Mouse (Mus musculus): Measurements from ENCODE around the gene Col1a1. TPM values are rescaled to one million over a fixed set of nuclear protein-coding genes. Genes with fewer than 3 reads are reported as not detected.

The Col1a1 gene
- polyA plus RNA-seq, 1 experiment from 2014 or later, result 595 TPM

- peaks cover 71% of the 10 kb centered on the region for H3K4me1 ChIP-seq
- no peaks in the 10 kb centered on the region for H3K27me3 ChIP-seq (replicated peaks)
- H3K4me3 ChIP-seq, result peak overlapping the region; percentile 94
- peak; percentile 47; the same call in 1 of the 2 replicates for ATAC-seq (ENCODE audit: extremely low read depth, insufficient number of reproducible peaks, low FRiP score, low TSS enrichment)
- H3K4me2 ChIP-seq, result peak overlapping the region; percentile 100
- H3K36me3 ChIP-seq, result no peaks in the 10 kb centered on the region
- no peaks in the 10 kb centered on the region for H3K9me3 ChIP-seq
- H3K27ac ChIP-seq (replicated peaks), result peak overlapping the region; percentile 95
- WGBS, result 1% methylated on average over 12 of the region's 12 CpGs
- peak overlapping the region; percentile 98 for H3K9ac ChIP-seq
These were observed 53.6 kb downstream of the Col1a1 start for GRCm38 (mm10) chr11:94989562-94990017.

GRCm38 (mm10) chr11:94990102-94990748, 54.2 kb downstream of the Col1a1 start:
- peak overlapping the region; percentile 95 for H3K27ac ChIP-seq (replicated peaks)
- H3K9ac ChIP-seq, result peak overlapping the region; percentile 98
- H3K36me3 ChIP-seq, result peaks cover 5% of the 10 kb centered on the region
- no peak for ATAC-seq (ENCODE audit: extremely low read depth, insufficient number of reproducible peaks, low FRiP score, low TSS enrichment)
- H3K4me1 ChIP-seq, result peaks cover 74% of the 10 kb centered on the region
- peak overlapping the region; percentile 94 for H3K4me3 ChIP-seq
- no peaks in the 10 kb centered on the region for H3K9me3 ChIP-seq
- H3K4me2 ChIP-seq, result peak overlapping the region; percentile 100
- 50% methylated on average over 6 of the region's 6 CpGs for WGBS
- no peaks in the 10 kb centered on the region for H3K27me3 ChIP-seq (replicated peaks)

GRCm38 (mm10) chr11:94990749-94991577, 54.9 kb downstream of the Col1a1 start, which contains the start of gene Ppp1r9b:
Gene Ppp1r9b, plus strand, starts transcription at chr11:94991035.
- Histone ChIP-seq H3K36me3 (peaks cover 12% of the 10 kb centered on the region), H3K9ac (peak within 1 kb of the TSS; percentile 98), H3K9me3 (no peaks in the 10 kb centered on the region), H3K4me1 (peaks cover 78% of the 10 kb centered on the region), H3K4me2 (peak within 1 kb of the TSS; percentile 100), H3K27ac (replicated peaks) (peak within 1 kb of the TSS; percentile 95), H3K4me3 (peak within 1 kb of the TSS; percentile 94), H3K27me3 (replicated peaks) (no peaks in the 10 kb centered on the region)
- ATAC-seq (ENCODE audit: extremely low read depth, insufficient number of reproducible peaks, low FRiP score, low TSS enrichment), result peak; percentile 61
- under 1% methylated on average over 62 of the region's 69 CpGs for WGBS

GRCm38 (mm10) chr11:94991641-94992479, 55.8 kb downstream of the Col1a1 start:
- Histone ChIP-seq H3K27ac (replicated peaks) (peak overlapping the region; percentile 95), H3K9ac (peak overlapping the region; percentile 98), H3K4me1 (peaks cover 83% of the 10 kb centered on the region), H3K4me2 (peak overlapping the region; percentile 100), H3K9me3 (no peaks in the 10 kb centered on the region), H3K27me3 (replicated peaks) (no peaks in the 10 kb centered on the region), H3K4me3 (peak overlapping the region; percentile 94), H3K36me3 (peaks cover 21% of the 10 kb centered on the region)
- ATAC-seq (ENCODE audit: extremely low read depth, insufficient number of reproducible peaks, low FRiP score, low TSS enrichment), result no peak
- WGBS, result under 1% methylated on average over 98 of the region's 99 CpGs

GRCm38 (mm10) chr11:94992480-94992753, 56.4 kb downstream of the Col1a1 start:
- Histone ChIP-seq H3K27ac (replicated peaks) (peak overlapping the region; percentile 95), H3K4me2 (peak overlapping the region; percentile 100), H3K9me3 (no peaks in the 10 kb centered on the region), H3K36me3 (peaks cover 27% of the 10 kb centered on the region), H3K9ac (peak overlapping the region; percentile 98), H3K27me3 (replicated peaks) (no peaks in the 10 kb centered on the region), H3K4me3 (peak overlapping the region; percentile 94), H3K4me1 (peaks cover 83% of the 10 kb centered on the region)
- no peak for ATAC-seq (ENCODE audit: extremely low read depth, insufficient number of reproducible peaks, low FRiP score, low TSS enrichment)
- WGBS, result under 1% methylated on average over 20 of the region's 20 CpGs

GRCm38 (mm10) chr11:94992754-94993606, 57.0 kb downstream of the Col1a1 start:
- Histone ChIP-seq H3K27me3 (replicated peaks) (no peaks in the 10 kb centered on the region), H3K4me2 (peak overlapping the region; percentile 100), H3K36me3 (peaks cover 32% of the 10 kb centered on the region), H3K27ac (replicated peaks) (peak overlapping the region; percentile 95), H3K9me3 (no peaks in the 10 kb centered on the region), H3K9ac (peak overlapping the region; percentile 98), H3K4me1 (peaks cover 83% of the 10 kb centered on the region), H3K4me3 (peak overlapping the region; percentile 94)
- peak; percentile 11; the same call in 1 of the 2 replicates for ATAC-seq (ENCODE audit: extremely low read depth, insufficient number of reproducible peaks, low FRiP score, low TSS enrichment)
- 4% methylated on average over 22 of the region's 22 CpGs for WGBS

GRCm38 (mm10) chr11:94994208-94994814, 58.3 kb downstream of the Col1a1 start:
- H3K4me2 ChIP-seq, result peak overlapping the region; percentile 100
- peaks cover 73% of the 10 kb centered on the region for H3K4me1 ChIP-seq
- no peaks in the 10 kb centered on the region for H3K27me3 ChIP-seq (replicated peaks)
- no peaks in the 10 kb centered on the region for H3K9me3 ChIP-seq
- no peak for ATAC-seq (ENCODE audit: extremely low read depth, insufficient number of reproducible peaks, low FRiP score, low TSS enrichment)
- H3K36me3 ChIP-seq, result peaks cover 45% of the 10 kb centered on the region
- peak overlapping the region; percentile 98 for H3K9ac ChIP-seq
- WGBS, result 24% methylated on average over 10 of the region's 10 CpGs
- peak overlapping the region; percentile 95 for H3K27ac ChIP-seq (replicated peaks)
- peak overlapping the region; percentile 94 for H3K4me3 ChIP-seq

GRCm38 (mm10) chr11:94994947-94995772, 59.1 kb downstream of the Col1a1 start:
- Histone ChIP-seq H3K9ac (peak overlapping the region; percentile 98), H3K4me1 (peaks cover 72% of the 10 kb centered on the region), H3K36me3 (peaks cover 54% of the 10 kb centered on the region), H3K27ac (replicated peaks) (peak overlapping the region; percentile 95; the same call in 1 of the 2 replicates), H3K4me2 (peak overlapping the region; percentile 100), H3K4me3 (peak overlapping the region; percentile 94), H3K27me3 (replicated peaks) (no peaks in the 10 kb centered on the region), H3K9me3 (no peaks in the 10 kb centered on the region)
- WGBS, result 79% methylated on average over 11 of the region's 11 CpGs
- ATAC-seq (ENCODE audit: extremely low read depth, insufficient number of reproducible peaks, low FRiP score, low TSS enrichment), result no peak

- no peaks in the 10 kb centered on the region for H3K9me3 ChIP-seq
- H3K4me2 ChIP-seq, result peak overlapping the region; percentile 100
- H3K9ac ChIP-seq, result peak overlapping the region; percentile 98
- peaks cover 63% of the 10 kb centered on the region for H3K36me3 ChIP-seq
- H3K4me1 ChIP-seq, result peaks cover 76% of the 10 kb centered on the region
- 81% methylated on average over 8 of the region's 8 CpGs for WGBS
- 0 out of 2 replicates have a peak overlapping the region, but pooled peaks have one; percentile 11 for H3K4me3 ChIP-seq
- H3K27me3 ChIP-seq (replicated peaks), result no peaks in the 10 kb centered on the region
- H3K27ac ChIP-seq (replicated peaks), result no peak overlapping the region
- no peak for ATAC-seq (ENCODE audit: extremely low read depth, insufficient number of reproducible peaks, low FRiP score, low TSS enrichment)
These were observed 60.1 kb downstream of the Col1a1 start for GRCm38 (mm10) chr11:94996101-94996500.

Data from heart, embryonic 13.5 days (tissue).